Mouse (Mus musculus): Measurements from ENCODE around the gene Nprl2.

The Nprl2 gene

DNA sequence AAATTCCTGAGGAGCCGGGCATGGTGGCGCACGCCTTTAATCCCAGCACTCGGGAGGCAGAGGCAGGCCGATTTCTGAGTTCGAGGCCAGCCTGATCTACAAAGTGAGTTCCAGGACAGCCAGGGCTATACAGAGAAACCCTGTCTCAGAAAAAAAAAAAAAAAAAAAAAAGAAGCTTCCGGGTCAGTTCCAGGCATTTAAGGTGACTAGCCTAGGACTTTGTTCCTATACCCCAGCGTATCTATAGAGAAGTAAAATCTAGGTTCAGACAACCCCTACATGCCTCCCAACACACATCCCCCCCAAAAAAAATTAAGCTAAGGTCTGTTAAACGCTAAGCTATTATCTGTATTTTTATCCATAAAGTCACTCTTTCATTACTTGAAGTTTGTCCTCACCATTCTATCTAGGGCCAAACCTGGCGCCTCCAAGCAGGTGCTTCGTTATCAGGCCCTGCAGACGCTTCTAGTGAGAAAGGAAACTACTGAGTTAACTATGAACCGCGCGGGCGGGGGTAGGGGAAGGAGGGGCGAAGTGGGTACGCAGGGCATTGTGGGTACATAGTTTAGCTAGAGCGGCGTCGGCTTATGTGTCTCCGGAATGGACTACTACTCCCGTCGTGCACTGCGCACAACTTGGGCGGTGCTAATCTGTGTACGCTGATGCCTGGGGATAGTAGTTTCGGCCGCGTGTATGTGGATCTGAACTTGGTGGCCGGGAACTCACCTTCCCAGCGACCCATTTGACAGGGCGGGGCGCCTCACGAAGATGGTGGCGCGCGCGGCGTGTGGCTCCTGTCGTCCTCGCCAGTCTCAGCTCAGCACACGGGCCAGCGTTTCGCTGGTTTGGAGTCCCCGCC, 45.2 kb downstream of the Nprl2 start, which contains the start of gene Ifrd2:
TSS of gene Ifrd2 (plus strand) at position 669 of the 859 bp plus-strand sequence.
- in situ Hi-C loops (cut with MboI; ENCODE audit: unreplicated experiment in 2 of 2): no loop called here

DNA sequence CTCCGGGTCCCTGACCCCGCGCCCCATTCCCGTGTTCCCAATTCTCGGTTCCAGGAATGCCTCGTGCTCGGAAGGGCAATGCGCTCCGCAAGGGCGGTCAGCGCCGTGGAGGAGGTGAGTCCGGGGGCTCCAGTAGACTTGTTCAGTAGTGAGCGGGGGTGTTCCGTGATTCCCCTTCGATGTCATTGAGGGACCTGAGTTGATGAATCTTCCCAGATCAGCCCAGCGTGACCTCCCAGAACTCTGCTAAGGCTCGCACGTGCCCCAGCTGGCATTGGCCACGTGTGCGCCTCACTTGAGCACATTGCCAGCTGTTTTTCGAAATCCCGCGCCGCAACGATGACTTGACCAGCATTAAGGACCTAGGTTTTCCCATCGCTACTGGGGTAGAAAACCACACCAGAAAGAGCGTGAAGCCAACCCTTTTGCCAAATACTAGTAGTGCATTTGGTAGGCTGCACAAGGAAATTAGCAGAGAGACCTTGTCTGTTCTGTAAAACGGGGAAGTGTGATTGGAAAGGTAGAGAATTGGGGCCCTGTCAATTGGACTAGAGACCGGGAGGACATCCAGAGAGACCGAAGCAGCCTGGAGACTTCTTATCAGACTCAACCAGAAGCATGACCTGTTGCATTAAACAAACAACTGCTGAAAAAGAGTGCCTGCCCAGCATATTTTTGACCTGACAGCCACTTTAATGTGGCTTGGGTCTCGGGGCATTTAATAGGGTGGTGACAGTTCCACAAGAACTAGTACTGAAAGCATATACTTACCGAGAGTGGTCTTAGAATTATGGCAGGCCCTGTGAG, 46.0 kb downstream of the Nprl2 start:
- in situ Hi-C loops (cut with MboI; ENCODE audit: unreplicated experiment in 2 of 2): no loop called here

DNA sequence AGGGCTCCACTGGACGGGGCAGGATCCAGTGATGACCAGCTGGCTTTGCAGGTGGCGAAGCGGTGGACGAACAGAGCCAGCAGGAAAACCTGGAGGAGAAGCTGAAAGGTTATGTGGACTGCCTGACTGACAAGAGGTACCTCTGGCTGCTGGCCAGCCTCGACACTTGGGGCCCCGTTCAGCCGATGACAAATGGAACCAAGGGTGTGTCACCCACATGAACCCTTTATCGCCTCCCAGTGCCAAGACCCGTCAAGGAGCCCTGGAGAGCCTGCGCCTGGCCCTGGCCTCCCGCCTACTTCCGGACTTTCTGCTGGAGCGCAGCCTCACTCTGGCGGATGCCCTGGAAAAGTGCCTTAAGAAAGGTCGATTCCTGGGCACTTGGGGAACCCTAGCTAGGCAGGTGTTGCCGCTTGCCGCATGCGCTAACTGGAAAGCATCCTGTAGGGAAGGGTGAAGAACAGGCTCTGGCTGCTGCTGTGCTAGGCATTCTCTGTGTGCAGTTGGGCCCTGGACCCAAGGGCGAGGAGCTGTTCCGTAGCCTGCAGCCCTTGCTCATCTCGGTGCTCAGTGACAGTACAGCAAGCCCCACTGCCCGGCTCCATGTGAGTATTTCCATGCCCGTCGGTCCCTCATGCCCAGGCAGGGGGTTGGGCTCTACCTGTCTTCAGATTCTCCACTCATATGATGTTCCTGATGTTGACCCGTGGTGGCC, 48.2 kb downstream of the Nprl2 start:
- in situ Hi-C loops (cut with MboI; ENCODE audit: unreplicated experiment in 2 of 2): no loop called here

DNA sequence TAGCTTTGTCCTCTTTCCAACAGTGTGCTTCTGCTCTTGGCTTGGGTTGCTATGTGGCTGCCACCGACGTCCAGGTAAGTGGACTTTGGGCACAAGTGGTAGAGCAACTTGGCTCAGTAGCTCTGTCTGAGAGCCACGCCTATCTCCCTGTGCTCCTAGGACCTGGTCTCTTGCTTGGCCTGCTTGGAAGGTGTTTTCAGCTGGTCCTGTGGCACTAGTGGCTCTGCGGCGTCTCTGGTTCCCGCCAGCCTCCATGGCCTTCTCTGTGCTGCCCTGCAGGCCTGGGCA, 48.7 kb downstream of the Nprl2 start:
- in situ Hi-C loops (cut with MboI; ENCODE audit: unreplicated experiment in 2 of 2): no loop called here

DNA sequence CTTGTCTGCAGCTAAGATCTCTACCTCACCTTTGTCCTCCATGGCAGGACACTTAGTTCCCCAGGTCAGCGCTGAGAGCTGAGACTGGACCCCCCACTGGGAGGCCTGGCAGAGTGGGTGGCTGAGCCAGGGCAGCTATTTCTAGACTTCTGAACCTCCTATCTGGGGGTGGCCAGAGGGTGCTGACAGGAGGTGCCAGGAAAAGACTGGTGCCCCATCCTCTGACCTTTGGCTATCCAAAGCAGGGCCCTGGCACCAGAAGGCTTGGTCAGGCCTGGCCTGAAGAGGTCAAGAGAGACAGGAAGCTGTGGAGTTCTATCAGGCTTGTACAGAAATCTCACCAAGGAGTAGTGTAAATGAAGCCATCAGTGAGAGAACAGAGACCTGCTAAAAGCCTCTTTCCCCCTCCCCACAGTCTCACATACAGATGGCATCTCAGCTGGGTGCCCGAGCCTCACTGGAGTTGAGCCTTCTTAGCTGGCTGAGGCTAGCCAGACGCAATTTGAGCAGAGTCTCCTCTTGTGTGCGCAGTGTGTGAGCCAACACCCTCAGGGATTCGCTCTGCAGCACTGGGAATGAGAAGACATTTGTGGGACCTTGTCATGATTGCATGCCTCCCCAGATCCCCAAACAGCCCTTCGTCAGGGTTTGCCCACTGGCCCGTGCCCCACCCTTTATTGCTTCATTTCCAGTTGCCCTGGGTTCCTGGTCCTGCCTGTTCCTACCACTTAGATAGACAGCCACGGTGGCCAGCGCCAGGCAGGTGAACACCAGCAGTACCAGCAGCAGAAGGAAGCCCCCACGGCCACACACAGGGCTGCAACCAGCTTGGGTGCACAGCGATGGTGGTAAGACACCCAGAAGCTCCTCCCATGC, 51.3 kb downstream of the Nprl2 start:
- in situ Hi-C loops (cut with MboI; ENCODE audit: unreplicated experiment in 2 of 2): no loop called here

DNA sequence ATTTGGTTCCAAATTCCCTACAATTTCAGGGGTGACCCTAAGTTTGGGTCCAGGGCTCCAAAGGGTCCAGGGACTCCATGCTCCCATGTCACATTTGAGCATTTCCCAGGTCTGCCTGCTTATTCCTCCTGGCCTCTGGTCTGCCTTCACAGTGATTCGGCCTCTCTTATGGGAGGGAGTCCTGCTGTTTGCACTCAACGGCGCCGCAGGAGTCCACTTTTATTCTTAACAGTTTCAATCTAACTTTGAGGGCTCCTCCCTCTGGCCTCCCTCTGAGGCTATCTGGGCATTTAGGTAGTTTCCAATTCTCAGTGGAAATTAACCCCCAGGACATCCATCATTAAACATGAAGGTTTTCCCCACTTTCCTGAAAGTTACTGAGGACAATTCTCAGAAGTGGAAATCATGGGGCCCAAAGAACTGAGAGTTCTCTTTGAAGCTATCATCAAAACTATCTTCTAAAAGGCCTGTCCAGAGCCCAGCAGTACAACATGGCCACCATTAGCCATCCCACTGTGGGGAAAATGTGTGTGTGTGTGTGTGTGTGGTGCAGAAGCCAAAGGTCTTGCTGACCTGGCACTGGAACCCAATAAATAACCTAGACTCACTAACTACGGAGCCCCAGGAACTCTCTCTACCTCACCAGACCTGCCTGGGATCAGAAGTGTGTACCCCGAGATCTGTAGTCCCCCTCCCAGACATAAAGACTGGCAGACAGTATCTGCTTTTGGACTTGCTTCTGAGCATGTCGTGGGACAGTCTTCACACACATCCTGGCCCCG, 52.4 kb downstream of the Nprl2 start:
- in situ Hi-C loops (cut with MboI; ENCODE audit: unreplicated experiment in 2 of 2): loop anchor here (5.0 kb wide), 2 partner anchors 83 to 143 kb away; partner anchors contain the start of gene Gnat1 (in 2 of the 2)

Measured in v-Abl transformed pro-B cells (cell line).